Mouse (Mus musculus): ENCODE results near the gene Bhlhb9.
"Not testable (repeated sequence)": the region's sequence is repeated elsewhere in the genome, so short reads cannot be mapped to it uniquely, and the experiment has no call there.

The Bhlhb9 gene

GRCm38 (mm10) chrX:135797212-135797644 is at the start of gene Bhlhb9:
TSS of gene Bhlhb9 (plus strand) at chrX:135797594.
- peak; percentile 26 for DNase-seq (ENCODE audit: low spot score)

GRCm38 (mm10) chrX:135752832-135753231 is 44.6 kb upstream of the Bhlhb9 start:
- peak; percentile 23 for DNase-seq (ENCODE audit: low spot score)

- no peak for DNase-seq (ENCODE audit: low spot score)
These were observed 35.7 kb upstream of the Bhlhb9 start for GRCm38 (mm10) chrX:135761707-135762106.

GRCm38 (mm10) chrX:135768043-135768548 is 29.3 kb upstream of the Bhlhb9 start:
- DNase-seq (ENCODE audit: low spot score) = no peak

GRCm38 (mm10) chrX:135768565-135768964 is 28.8 kb upstream of the Bhlhb9 start:
- DNase-seq (ENCODE audit: low spot score) = no peak

GRCm38 (mm10) chrX:135791536-135791935 is 5.9 kb upstream of the Bhlhb9 start:
- DNase-seq (ENCODE audit: low spot score) = no peak

GRCm38 (mm10) chrX:135792326-135792725 is 5.1 kb upstream of the Bhlhb9 start:
- no peak for DNase-seq (ENCODE audit: low spot score)

- DNase-seq (ENCODE audit: low spot score) = peak; percentile 50
These were observed 1.6 kb upstream of the Bhlhb9 start for GRCm38 (mm10) chrX:135795591-135796304.

GRCm38 (mm10) chrX:135796305-135797211 is 836 bp upstream of the Bhlhb9 start:
- not testable (repeated sequence) for DNase-seq (ENCODE audit: low spot score)

- DNase-seq (ENCODE audit: low spot score) = no peak
These were observed 6.8 kb downstream of the Bhlhb9 start for GRCm38 (mm10) chrX:135804149-135804548.

GRCm38 (mm10) chrX:135805780-135806179 is 8.4 kb downstream of the Bhlhb9 start:
- no peak for DNase-seq (ENCODE audit: low spot score)

- not testable (repeated sequence) for DNase-seq (ENCODE audit: low spot score)
These were observed 38.5 kb downstream of the Bhlhb9 start for GRCm38 (mm10) chrX:135835896-135836295.

- DNase-seq (ENCODE audit: low spot score) = no peak
These were observed 40.5 kb downstream of the Bhlhb9 start for GRCm38 (mm10) chrX:135837896-135838295.

- DNase-seq (ENCODE audit: low spot score) = peak; percentile 32
These were observed 41.3 kb downstream of the Bhlhb9 start, which contains the start of gene Gprasp2 for GRCm38 (mm10) chrX:135838521-135839360. TSS of gene Gprasp2 (plus strand) at chrX:135839034.

- DNase-seq (ENCODE audit: low spot score) = not testable (repeated sequence)
These were observed 42.3 kb downstream of the Bhlhb9 start for GRCm38 (mm10) chrX:135839397-135840391.

GRCm38 (mm10) chrX:135866806-135867205 is 69.4 kb downstream of the Bhlhb9 start:
- DNase-seq (ENCODE audit: low spot score) = not testable (repeated sequence)

- DNase-seq (ENCODE audit: low spot score) = no peak
These were observed 79.3 kb downstream of the Bhlhb9 start for GRCm38 (mm10) chrX:135876679-135877078.

- DNase-seq (ENCODE audit: low spot score) = no peak
These were observed 82.2 kb downstream of the Bhlhb9 start for GRCm38 (mm10) chrX:135879626-135880025.

GRCm38 (mm10) chrX:135885411-135886233 is 88.2 kb downstream of the Bhlhb9 start:
- peak; percentile 82 for DNase-seq (ENCODE audit: low spot score)

GRCm38 (mm10) chrX:135886234-135886585 is 88.8 kb downstream of the Bhlhb9 start:
- no peak for DNase-seq (ENCODE audit: low spot score)

All from ovary, adult 18-20 months (tissue).